Mouse (Mus musculus): ENCODE results near the gene Cachd1.

The Cachd1 gene

GRCm38 (mm10) chr4:100925153-100925552 is 148.7 kb downstream of the Cachd1 start:
- no peak for DNase-seq

- no peak for DNase-seq
These were observed 150.1 kb downstream of the Cachd1 start for GRCm38 (mm10) chr4:100926608-100927007.

DNA sequence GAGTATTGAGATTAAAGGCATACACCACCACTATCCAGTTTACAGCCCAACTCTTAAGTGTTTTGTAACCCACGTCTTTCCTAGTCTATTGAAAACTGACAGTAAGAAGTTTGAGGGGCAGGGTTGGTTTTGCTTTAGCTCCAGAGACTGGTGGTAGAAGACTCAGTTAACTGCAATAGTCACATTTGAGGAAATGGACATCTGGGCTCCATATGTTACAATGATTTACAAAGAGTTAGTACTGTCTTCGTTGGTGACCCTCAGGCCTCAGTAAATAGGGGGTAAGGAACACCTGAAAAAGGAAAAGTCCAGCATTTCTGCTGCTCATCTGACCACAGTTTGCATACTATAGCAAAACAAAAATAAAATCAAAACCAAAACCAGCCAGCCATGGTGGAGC is 150.6 kb downstream of the Cachd1 start:
- no peak for DNase-seq

- no peak for DNase-seq
These were observed 167.2 kb downstream of the Cachd1 start for GRCm38 (mm10) chr4:100943689-100944088.

GRCm38 (mm10) chr4:100944276-100944675 is 167.8 kb downstream of the Cachd1 start:
- no peak for DNase-seq

DNA sequence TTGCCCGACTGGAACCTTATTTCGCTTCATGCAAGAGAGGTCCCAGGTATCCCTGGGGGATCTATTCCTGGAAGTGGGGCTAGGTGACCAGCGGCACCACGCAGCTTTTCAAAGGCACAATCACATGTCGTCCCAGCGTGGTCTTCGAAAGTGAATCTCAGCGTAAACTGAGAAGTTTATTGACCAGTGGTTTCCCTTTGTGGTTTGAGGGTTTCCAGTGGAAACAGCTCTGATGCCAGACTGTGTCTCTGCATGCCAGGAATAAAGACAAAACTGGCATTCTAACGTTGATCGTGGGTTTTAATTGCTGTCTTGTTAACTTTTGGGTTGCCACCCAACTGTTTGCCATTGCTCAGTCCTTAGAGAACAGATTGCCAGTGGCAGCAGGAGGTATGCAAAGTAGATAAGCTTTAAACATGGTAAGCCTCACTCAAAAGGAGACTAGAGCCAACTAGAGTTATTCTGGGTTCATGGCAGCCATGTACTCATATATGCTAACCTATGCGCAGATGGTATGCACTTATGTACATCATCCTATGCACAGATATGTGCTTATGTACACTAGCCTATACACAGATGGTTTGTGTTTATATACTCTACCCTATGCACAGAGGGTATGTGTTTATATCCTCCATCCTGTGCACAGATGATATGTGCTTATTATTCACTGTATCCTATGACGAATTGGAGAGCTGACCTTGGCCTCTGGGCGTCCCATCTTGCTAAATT is 168.9 kb downstream of the Cachd1 start:
- DNase-seq: no peak

GRCm38 (mm10) chr4:100948494-100949425 is 172.3 kb downstream of the Cachd1 start:
- no peak for DNase-seq

DNA sequence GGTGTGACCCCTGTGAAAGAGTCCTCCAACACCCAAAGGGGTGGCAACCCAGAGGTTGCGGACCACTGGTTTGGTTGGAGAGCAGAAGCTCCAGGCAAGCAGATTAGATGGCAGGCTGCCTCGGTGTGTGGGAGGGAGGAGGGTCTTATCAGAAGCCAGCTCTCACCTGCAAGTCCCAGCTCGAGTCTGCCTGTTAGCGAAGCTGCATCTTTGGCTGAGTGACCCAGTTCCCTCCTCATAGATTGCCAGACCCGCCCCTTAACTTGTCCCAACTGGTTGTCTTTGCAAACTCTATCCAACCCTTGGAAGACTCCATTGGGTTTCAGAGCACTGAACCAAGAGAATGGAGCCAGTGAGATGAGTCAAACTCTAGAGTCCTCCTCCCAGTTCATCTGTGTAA is 173.8 kb downstream of the Cachd1 start:
- DNase-seq: no peak

DNA sequence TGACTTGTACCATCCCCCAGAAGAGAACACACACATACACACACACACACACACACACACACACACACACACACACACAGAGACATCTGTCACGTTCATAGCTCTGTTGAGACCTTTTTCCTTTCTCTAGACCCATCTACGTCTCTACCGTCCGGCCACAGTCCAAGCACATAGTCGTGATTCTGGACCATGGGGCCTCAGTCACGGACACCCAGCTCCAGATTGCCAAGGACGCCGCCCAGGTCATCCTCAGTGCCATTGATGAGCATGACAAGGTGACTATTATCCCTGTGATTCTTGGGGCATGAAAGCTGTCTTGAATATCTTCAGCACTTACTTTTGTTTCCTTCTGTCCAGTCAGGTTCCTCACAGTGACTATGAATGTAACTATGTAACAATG is 175.4 kb downstream of the Cachd1 start:
- no peak for DNase-seq

GRCm38 (mm10) chr4:100963341-100963740 is 186.9 kb downstream of the Cachd1 start:
- no peak for DNase-seq

- no peak for DNase-seq
These were observed 187.3 kb downstream of the Cachd1 start for GRCm38 (mm10) chr4:100963796-100964195.

DNA sequence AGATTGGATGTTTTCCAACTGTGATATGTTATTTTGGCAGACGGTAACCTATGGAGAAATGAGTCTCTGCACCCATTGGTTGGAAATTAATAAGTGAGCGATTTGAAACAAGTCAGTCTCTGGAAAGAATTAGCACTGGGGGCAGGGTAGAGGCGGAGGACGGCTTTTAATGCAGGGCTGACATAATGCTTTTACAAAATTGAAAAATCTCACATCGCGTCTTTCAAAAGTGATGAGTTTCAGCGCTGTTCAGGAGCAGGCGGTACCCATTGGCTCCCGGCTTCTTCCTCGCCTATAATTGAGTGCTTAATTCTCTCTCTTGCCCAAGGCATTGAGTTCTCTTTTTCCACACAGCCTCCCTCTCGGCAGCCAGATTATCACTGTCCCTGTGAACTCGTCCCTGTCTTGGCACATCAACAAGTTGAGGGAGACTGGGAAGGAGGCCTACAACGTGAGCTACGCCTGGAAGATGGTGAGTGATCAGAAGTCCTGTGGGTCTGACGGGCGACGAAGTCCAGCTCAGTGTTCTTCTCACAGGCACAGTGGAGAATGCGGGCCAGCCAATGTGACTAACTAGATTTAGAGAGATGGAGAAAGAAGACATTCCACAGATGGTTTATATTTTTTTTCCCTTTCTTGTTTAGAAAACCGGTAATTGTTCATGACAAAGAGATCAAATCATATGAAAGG is 191.4 kb downstream of the Cachd1 start:
- no peak for DNase-seq

GRCm38 (mm10) chr4:100973641-100974454 is 197.4 kb downstream of the Cachd1 start:
- DNase-seq: no peak

GRCm38 (mm10) chr4:100974455-100975035 is 198.1 kb downstream of the Cachd1 start:
- DNase-seq: no peak

DNA sequence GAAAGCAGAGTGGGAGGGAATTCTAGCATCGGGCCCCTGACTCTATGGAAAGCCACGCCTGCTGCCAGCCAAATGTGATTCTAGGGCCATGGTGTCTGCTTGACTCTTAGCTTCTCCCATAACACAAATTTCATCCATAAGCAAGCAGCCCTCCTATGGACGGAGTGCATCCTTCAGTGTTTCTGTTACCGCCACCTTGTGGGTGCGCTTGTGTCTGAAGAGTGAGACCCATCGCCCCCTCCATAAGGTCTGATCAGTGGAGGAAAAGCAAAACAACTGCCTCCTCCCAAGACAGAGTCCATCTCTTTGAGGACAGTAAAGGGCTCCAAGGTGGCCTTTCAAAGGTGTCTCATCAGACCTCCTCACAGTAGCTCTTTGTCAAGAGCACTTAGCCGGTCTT is 201.0 kb downstream of the Cachd1 start:
- DNase-seq: no peak

GRCm38 (mm10) chr4:100987187-100987586 is 210.7 kb downstream of the Cachd1 start:
- no peak for DNase-seq

DNA sequence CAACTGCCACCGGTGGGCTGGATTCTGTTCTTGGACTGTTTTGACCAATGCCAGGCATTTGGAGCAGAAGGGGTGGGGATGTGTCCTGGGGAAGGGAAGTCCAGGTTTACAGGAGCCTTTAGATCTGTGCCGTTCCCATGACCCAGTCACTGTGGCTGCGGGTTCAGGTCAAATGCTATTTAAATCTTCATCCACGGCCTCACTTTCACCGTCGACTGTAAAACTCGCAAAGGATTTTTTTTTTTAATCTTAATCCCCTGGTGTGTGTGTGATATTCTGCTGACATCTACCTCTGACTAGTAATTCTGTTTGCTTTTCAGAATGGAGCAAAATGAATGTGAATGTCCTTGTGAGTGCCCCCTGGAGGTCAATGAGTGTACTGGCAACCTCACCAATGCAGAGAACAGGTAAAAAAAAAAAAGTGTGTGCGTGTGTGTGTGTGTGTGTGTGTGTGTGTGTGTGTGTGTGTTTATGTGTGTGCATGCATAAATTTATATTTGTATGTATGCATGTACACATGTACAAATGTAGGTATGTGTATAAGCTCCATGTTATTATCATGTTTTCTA is 211.8 kb downstream of the Cachd1 start:
- no peak for DNase-seq

- DNase-seq: peak; percentile 75
These were observed 214.5 kb downstream of the Cachd1 start for GRCm38 (mm10) chr4:100990996-100991395.

- no peak for DNase-seq
These were observed 215.6 kb downstream of the Cachd1 start for GRCm38 (mm10) chr4:100992086-100992485.

DNA sequence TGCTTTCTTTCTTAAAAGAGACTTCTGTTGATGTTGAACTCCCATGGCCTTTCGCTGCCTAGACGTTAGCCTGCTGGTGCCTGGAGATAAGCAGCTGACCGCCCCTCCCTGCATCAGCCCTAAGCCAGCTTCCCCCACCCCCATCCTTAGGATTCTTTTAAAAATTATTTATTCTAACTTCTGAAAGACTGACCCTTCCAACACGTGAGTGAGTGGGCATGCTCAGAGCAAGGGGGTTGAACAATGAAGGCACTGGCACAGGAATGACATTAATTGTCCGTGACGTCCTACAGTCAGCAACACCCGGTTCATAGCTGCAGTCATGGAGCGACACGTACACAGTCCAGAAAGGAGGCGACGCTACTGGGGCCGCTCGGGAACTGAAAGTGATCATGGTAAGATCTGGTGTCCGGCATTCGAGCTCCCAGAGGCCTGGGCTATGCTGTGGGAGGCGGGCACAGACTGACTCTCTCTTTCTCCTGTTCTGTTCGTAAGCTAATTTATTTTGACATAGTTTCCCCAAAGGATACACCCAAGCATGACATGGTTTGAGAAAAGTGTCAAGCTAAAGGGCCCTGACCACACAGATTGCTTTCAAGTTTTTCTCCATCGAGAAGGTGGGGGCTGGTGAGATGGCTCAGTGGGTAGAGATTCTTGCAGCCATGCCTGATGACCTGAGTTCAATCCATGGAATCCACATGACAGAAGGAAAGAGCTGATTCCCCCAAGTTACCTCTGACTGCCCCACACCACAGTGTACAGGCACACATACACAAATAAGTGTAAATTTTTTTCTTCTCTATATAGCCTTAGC is 218.2 kb downstream of the Cachd1 start:
- DNase-seq: no peak

DNA sequence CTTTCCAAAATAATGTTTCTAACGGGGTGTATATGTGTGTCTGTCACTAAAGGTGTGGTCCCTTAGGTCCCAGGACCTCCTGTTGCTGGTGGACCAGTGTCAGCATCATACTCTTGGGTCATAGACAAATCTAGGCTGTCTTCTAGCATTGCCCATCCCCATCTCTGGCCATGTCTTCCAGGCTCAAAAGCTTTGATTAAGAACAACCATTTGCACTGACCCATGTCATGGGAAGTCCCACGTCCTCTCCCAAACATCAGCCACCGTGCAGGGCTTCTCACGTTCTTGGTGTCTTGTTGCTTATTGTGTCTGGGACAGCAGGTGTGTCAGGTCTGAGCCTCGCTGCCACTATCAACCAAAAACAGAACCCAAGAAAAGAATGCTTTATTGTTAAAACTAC is 219.1 kb downstream of the Cachd1 start:
- no peak for DNase-seq

Data from kidney, adult 11 months (tissue).